Mouse (Mus musculus) cerebellum, postnatal 14 days (tissue): Measurements from ENCODE around the gene Bag2.
"Not testable (repeated sequence)": the region's sequence is repeated elsewhere in the genome, so short reads cannot be mapped to it uniquely, and the experiment has no call there.

Experiments
- DNase-seq, 2 experiments: peaks; one replicate each; pipeline ENCODE4 v3.0.0; 2021; ENCODE audit warnings: mixed read lengths in 2 of 2

Bag2 gene

DNA sequence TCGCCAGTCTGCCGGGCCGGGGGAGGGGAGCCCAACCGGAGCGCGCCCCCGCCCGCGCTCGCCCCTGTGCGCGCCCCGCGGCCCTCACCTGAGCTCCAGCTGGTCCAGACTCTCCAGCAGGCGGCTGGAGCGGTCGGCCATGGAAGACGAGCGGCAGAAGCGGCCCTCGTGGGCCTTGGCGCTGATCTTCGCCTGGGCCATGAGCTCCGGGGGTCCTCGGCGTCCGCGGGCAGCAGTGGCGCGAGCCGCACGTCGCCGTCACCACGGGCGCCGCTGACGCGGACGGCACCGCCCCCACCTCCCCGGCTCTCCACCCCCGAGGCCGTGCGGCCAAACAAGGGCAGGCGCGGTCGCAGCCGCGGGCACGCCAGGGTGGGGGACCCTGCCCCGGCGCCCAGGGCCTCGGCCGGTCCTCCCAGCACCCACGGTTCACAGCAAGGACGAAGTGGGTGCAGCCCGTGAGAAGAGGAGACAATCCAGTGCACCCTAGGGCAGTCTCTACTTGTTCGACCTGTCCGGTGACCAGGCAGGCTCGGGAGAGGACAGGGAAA is at the start of gene Bag2:
Bag2 (minus strand) TSS at position 305 of the 551 bp plus-strand sequence.
- peak; percentile 62 to 76 for DNase-seq

DNA sequence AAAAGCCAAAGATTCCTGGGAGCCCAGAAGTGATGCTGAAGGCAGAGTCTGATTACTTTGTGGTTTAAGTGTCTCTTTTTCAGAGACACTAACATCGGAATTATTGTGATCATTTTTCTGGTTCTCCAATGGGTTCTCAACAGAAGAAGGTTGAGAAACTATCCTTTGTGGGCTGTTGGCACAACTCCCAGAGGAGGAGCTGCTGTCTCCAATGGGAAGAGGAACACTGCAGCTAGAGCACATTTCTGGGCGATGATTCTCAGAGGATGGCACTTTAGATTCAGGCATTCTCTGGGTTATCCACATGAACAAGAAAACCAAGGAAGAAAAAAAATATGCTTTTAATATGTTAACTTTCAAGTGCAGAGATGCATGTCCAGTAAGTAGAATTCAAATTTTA is 45.7 kb upstream of the Bag2 start:
- peak in 1 of 2 experiments; percentile 15 for DNase-seq

DNA sequence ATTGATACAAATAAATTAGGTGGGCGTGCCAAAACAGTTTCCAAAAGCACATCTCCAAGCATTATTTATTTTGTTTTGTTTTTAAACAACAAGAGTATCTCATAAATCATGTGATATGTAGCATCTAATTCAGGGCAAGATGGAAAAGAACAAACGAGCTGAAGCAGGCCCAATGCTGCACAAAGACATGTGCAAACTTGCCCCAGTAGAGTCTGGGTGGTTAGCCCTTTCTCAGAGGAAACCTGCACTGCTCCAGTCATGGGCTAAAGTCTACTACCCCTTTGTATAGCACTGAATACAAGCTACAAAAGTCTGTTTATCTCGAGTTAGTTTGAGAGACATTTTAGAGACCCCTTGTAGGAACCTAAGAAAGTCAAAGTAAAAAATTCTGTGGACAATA is 42.0 kb upstream of the Bag2 start:
- DNase-seq = no peak

DNA sequence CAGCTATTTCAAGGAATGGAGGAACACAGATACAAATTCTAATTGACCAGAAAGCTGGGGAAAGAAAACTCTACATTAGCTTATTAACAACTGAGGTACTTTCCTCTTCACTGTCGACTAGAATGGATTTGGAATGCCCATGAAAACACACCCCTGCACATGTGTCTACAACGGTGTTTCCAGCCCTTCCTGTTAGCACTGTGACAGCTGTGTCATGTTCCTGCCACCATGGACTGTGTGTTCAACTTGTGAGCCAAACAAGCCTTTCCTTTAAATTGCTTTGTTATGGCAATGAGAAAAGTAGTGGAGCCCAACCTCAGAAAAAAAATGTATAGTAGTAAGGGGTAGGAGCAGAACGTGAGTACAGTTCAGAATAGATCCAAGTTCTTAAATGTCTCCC is 30.9 kb upstream of the Bag2 start:
- DNase-seq = no peak

DNA sequence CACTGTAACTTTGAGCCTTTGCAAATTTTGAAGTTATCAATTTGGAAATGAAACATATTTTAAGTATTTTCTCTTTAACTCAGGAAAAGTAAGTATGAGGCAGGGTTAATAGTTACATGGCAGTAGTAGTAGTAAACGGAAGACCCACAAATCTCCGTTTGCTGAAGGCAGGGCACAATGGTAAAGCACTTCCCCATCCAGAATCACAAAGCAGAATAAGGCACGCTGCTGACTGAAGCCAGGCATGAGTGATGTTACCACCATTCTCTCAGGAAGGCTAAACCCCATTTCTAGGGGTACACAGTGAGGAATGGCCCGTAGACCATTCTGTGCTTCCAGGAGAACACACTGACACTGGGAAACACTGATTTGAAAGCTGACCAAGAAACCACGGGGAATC is 30.5 kb upstream of the Bag2 start:
- DNase-seq = no peak

DNA sequence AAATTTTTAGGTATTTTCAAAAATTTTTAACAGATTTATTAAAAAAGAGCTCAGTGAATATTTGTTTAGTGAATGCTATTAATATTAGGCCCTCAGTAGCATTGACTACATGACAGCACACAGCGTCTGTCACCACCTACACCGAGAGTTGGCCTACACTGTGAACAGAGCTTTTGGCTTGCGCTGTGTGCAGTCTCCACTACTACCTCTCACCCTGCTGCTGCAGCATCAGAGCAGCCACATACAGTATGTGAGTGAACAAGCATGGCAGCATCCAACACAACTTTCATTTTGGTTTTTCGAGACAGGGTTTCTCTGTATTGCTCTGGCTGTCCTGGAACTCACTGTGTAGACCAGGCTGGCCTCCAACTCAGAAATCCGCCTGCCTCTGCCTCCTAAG is 27.0 kb upstream of the Bag2 start:
- no peak for DNase-seq

DNA sequence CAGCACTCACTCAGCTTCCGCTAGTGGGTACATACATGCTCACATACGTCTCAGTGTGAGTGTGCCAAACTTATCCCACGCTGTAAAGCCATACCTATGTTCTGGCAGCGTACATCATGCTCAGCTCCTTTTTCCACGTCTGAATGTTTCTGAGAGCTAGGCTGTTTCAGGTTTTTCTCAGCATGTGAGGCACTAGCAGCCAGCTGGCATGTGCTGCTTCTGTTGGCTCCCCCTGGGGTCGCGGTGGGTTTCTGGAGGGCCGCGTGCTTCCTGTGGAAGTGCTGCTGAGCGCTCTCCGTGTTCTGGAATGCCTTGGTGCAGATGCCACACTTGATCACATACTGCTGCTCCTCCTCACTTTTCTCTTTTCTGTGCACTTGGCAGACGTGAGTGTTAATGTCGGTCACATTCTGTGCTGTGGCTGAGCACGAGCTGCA is 18.6 kb upstream of the Bag2 start:
- peak; percentile 66 to 83 for DNase-seq

DNA sequence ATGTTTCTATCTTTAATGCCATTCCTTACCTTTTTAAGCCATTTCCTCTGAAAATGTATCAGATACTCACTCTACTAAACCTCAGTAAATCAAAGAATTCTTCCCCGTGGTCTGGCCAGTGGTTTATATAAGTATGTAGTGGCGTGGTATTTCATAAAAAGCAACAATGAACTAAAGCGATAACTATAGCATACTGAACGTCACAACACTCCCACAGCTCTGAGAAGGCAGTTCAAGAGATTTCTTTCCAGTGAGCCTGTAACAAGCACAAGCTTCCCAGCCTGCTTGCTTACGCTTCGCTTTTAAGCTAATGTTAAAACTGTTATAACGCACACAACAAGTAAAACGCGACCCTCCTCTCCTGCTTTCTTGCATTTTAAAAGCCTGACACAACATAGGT is 14.5 kb upstream of the Bag2 start:
- DNase-seq = no peak

DNA sequence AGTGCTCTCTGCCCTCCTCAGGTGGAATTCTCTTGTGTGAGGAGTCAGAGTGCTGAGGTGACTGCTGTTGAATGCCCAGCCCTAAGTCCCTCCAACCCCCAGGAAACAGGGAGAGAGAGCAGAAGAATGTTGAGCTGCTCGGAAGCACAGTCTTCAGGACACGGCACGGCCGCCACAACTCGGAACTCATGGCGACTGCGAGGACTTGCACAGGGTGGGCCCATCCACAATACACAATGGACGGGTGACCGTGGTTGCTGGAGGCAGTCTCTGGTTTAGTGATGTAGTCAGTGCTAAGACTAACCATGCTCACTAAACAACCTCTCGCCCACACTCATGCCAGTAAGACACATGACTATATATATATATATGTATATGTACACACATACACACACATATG is 14.0 kb upstream of the Bag2 start:
- DNase-seq = no peak

DNA sequence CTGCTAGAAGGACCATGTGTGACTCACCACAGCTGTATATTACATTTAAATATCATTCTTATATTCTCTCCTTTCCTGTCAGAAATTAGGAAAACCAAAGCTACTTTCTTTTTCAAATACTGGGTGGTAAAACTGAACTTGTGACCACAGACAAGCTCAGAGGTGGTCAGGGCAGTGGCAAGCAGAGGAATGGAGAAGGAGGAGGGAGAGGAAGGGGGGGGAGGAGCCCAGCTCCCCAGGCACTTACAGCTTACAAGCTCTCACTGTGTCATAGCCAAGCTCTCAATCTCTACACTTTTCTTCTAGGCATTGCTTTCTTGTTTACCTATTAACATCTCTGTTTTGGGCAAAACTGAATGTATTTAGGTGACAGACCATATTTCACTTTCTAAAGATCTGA is 11.2 kb upstream of the Bag2 start:
- no peak for DNase-seq

DNA sequence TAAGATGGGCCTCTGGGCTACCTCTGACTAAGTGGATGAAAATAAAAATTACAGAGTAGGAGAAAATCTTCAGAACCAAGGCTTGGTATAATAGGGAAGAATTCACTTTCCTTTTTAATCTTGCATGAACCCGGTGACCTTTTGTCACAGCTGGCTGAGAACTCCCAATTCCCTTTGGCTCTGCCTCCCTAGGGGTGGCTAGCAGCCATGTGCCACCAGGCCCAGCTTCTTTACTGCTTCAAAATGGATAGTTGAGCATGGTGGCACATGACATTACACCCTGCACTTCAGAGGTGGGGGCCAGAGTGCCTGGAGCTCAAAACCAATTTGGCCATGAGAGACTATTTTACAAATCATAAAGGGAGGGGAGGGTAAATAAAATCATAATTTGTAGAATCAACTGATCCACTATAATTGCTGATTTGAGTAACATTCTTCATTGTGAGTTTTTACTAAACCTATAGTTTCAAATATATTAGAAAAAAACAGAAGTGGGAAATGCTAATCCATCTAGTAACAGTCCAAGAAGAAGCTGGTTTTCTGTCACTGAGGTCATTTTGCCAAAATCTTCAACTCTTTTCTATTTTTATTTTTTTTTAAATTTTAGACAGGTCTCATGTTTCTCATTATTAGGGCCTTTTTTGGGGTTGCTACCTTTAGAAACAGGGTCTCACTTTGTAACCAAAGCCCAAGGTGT is 10.6 kb upstream of the Bag2 start:
- no peak for DNase-seq

DNA sequence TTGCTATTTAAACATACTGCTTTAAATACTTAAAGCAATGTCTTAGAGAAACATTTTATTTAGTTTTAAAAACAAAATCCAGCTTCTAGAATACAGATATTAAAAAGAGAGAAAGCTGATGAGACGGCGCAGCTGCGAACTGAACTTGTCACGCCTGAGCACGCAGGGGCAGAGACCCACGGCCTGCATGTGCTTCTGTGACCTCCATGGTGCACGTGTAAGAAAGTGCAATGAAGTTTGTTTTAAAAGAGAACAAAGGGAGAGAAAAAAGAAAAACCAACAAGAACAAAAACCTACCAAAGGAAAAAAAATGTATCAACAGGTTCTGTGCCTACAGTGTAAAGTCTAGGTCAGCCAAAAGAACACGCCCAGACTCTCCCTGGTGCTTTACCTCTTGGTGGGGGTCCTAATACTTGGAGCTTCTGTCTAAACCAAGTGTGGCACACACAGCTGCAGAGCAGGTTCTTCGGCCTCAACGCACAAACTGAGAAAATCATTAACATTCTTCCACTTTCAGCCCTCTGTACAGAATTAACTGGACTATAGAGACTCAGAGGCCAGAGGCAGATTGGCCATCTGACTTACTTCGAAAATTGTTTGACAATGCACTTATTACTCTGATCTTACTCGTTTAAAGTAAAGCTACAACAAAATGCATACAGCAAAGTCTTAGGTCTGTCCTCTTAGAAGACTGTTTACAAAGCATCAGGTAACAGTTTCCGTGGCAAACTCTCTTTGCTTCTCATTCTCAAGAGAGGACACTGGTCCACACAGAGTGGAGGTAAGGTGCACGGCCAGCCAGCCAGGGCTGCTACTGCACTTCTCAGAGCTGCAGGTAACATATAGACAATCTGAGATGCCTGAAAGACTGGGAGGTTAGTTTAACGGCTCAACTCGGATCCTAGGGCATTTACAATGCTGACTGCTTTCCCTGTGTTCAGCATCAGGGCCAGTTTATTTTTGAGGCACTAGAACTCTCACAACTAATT is 9.2 kb upstream of the Bag2 start:
- no peak for DNase-seq

DNA sequence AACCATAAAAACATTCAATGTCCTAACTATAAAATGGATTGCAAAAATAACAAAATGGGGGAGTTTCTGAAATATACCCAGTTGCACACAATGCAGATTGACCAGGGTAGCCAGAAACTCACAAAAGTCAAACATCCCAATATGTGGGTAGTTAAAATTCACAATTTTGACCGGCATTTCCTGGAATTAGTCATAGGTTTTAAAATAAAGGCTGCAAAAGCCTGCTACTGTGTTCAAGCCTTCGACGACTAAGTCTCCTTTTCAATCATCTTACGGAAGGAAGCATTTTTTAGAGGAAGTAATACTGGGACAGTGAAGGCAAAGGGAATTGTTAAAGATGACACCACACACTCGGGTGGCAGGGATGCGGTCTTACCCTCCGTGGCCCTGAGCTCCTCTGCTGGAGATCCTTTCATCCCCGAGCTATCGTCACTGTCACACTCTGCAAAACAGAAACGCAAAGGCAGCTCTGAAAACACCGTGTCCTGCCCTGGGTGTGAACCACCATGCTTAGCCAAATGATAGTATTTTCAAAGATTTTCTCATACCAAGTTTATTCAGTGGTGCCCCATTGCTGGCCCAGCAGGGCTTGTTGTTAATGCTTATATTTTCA is 8.0 kb upstream of the Bag2 start:
- no peak for DNase-seq

DNA sequence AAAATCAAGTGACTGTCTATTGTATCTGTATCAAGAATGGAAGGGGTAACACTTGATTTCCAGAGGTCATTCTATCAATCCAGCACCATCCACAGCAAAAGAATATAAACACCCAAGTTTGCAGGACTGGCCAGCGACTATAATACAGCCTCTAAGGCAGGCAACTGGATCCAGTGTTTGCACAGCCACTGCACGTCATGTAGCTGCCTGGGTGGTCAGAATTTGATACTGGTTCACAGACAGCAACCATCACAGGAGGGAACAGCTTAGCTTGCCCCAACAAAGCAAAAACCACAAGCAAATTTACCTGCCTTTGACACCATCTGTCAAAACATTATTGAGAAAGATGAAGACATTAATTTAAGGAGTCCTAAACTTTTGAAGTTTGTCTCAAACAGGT is 6.2 kb upstream of the Bag2 start:
- DNase-seq = no peak

DNA sequence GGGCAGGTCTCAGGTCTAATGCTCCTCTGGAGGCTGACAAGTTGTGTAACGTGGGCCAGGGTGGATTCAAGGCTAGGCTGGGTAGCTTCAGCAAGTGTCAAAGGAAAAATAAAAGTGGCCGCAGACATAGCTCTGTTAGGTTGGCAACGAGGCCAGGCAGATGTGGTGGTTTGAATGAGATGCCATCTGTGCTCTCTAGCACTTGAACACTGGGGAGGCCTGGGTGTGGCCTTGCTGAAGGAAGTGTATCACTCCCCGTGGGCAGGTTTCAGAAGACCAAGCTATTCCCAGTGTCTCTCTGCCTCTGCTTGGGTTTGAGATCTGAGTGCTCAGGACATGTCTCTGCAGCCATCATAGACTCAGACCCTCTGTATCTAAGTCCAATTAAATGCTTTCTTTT is 893 bp upstream of the Bag2 start:
- DNase-seq = no peak

DNA sequence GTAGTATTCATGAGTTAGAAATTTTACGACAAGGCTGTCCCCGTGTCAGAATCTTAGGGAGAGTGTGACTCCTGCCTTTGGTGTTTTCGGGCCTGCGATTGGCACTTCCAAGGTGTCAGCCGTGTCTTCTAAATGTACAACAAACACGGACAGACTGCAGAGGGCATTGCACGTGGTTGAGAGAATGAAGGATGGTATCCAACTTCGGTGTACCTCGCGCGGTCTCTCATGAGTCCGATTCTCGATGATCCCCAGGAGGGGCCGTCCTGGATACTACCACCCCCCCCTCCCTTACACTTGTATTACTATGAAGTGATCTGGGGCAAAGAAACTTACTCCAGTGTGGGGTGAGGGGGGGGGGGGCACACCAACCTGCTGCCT is 572 bp downstream of the Bag2 start:
- DNase-seq = peak; percentile 34 to 40

DNA sequence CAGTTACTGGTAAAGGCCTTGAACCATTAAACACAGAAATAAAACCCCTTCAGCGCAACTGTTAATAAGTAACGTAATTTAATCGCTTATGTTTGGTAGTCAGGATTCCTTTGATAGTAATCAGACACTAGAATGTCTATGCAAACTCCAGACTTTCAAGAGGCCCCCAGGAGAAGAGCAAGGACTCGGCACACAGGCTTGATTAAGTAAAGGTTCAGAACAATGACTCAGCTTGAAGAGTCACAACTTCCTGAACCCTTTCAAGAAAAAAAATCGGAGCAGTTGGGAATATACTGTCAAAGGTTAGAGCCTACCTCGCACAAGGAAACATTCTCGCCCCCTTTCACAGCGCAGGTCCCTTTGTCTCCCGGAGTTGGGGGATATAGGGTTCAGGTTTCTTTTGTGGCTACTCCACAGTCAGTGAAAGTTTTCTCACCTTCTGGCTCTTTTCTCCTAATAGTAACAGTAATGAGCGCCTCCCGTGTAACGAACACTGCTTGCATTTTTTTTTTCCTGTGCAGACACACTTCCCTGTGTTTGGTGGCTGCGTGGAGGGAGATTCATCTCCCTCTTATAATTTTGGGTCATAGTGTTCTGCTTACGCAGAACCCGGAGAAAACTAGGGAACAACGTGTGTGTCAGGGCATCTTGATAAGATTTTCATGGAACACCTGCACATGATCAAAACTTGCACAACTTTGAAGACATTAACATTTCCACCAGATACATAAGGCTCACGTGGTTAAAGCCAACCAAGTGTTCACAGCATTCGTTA is 1.1 kb downstream of the Bag2 start:
- no peak for DNase-seq

DNA sequence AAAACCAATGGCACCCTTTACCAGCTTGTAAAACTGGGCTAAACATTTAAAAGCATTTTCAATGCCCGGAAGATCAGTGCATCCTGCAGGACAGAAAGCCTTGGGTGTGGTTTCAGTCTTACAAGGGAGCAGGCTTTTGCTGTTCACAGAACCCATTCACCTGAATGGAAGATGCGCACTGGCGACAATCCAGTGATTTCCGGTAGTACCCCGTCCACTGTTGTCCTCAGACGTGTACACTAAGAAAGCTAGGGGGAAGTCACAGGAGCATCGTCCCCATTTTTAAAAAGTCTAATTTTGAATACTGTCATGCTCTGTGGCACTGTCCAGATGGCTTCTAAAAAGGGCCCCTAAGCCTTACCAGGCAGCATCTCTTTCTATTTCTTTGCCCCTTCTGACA is 1.8 kb downstream of the Bag2 start:
- DNase-seq = no peak

DNA sequence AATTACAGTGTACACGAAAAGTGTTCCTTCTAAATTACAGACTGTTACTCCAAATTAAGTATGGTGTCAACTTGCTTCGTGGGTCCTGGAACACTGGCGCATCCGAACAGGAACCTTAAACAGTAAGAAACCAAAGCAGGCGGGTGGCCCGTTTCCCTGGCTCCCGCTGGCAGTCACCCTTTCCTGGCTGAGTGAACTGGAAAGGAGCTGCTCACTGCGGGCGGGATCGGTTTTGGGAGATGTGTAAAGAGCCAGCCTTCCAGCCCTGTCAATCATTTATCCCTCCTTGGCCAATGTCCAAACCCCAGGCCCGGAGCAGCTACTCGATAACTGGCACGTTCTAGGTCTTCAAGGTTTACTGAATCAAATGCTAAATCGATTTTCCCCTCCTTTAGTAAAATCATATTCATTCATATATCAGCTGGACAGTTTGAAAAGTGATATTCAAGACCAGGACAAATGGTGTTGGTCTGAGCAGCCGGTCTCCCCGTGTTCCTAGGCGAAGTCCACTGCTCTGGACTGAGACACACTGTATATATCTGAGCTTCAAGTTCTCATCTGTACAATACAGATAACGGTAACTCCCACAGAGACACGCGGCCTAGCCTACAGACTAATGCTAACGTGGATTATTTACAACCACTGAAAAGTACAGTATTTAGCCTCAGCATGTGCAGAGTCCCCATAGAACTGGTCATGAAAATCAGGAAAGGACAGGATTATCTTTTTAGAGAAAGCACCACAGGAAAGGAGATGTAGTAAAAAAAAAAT is 2.4 kb downstream of the Bag2 start:
- DNase-seq = peak in 1 of 2 experiments; percentile 37

DNA sequence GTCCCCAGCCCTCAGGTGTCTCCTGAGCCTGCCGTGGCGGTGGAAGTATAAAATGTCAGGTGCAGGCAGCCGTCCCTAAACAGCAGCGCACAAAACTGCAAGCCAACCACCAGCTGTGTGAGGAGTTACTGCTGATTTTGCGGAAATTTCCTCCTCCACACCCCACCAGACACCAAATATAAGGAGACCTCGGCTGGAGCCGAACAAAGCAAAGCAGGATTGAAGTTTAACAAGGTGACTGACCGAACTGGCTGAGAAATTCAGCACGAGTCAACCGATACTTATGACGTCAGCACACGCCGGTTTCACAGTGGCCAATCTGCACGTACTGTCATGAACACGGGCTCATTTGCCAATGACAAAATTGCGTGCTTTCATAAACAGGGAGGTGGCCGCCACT is 3.5 kb downstream of the Bag2 start:
- no peak for DNase-seq

DNA sequence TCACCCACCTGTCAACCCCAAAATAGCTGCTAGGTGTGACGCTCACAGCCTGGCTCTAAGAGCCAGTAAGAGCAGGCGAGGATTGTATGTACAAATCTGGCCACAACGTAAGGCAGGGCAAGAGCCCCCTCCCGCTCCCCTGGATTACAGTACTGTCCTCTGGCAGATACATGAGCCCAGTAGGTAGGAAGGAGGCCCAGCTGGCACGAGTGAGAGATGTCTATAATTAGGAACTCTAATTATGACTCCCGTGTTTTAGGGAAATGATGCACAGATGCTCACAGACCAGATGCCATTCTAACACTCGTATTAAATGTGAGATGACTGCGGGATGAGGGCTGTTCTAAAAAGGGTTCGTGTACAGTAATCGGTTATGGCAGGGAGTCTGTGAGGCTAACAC is 6.3 kb downstream of the Bag2 start:
- peak; percentile 74 to 80 for DNase-seq

DNA sequence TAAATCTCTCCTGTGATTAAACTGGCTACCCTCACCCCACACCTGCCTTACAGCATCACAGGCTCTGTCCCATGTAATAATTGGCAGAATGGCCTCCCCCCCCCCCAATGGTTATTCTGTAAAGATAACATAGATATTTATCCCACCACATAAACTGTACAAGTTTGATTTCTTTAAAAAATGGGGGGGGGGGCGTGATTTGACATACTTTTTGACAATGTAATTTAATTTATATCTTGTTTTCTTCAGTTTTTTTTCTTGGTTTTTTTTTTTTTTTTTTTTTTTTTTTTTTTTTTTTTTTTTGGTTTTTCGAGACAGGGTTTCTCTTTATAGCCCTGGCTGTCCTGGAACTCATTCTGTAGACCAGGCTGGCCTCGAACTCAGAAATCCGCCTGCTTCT is 7.9 kb downstream of the Bag2 start:
- DNase-seq = not testable (repeated sequence)
